Mouse (Mus musculus): Measurements from ENCODE around the gene Lrrfip1.

Lrrfip1 gene

GRCm38 (mm10) chr1:91056416-91056815, 57.9 kb downstream of the Lrrfip1 start:
- no peak for DNase-seq (ENCODE audit: extremely low spot score)

DNA sequence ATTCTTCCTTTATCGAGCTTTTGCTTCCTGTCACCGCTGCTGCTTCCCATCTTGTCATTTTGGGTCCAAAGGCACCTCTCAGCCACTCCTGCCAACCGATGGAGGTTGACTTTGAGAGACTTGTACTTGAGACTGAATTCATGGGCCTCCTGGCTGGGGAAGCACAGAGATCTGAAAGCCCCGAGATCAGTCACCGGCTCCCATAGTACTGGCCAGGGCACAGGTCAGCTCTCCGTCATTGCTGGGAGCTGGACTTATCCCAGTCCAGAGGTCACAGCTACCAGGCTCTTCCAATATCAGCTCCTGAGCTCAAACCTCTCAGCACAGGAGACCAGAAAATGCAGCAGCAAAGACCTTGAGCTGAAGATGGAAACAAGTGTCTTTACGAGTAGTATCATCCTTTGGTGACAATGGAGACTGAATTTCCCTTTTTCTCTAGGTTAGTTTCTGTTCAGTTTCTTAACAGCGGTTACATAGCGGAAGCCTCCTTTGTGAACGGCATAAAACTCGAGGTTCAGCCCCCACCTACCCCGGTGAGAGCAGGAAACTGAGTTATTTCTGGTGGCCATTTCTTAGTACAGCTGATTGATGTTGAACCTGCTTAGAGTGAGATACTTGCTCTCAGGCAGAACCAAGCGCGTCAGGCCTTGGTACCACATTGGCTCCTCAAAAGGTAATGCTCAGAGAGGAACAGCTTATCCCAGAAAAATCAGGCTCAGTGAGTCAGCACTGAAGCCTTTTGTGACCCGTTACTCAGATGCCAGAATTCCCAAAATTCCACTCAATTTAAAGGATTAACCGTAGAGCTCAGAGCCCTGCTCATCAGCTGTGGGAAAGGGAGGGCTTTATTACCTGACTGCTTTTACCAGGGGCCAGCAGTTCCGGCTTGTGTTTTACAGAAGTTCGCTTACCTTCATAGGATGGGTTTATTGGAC, 59.0 kb downstream of the Lrrfip1 start:
- no peak for DNase-seq (ENCODE audit: extremely low spot score)

DNA sequence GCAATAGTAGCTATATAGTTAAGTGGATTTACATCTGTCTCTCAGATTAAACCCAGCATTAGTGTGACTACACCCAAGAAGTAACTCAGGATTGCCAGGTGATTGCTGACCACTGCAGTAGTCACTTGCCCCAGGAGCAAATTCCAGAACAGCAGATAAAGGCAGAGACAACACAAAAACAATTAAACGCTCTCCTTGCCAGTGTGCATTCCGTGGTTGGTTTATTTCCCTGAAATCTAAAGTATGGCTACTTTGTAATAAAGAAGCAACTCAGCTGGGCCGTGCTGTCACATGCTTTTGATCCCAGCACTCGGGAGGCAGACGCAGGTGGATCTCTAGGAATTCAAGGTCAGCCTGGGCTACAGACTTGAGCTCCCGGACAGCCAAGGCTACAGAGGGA, 59.7 kb downstream of the Lrrfip1 start:
- DNase-seq (ENCODE audit: extremely low spot score) = no peak

DNA sequence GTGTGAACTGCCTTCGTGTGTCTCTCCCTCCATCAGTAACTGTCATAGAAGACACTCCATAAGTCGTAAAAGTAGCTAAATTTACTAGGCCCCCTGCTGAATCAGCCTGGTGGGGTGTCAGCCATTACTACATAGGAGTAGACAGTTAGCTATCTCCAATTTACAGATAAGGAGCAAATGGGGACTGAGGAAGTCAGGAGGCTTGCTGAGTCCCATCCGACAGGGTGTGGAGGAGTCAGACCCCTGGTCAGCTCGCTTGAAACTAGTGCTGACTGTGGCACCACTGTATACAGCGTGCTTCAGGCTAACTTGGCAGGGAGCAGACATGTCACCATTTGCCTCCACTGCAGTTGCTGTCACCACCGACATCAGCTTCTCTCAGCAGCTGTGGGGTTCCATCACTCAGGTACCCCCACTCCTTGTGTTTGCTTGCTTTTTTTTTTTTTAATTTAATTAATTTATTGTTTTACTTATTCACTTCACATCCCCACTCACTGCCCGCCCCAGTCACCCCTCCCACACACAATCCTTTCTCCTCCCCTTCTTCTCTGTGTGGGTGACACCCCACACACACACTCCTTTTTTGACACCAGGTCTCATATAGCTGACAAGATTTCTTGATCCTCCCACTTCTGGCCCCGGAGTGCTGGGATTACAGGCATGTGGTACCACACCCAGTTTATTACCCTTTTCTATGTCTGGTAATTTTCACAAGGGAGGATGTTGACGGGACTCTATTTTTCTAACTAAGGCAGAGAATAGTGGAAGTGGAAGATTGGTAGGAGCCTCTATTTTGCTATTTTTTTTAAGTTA, 61.5 kb downstream of the Lrrfip1 start:
- DNase-seq (ENCODE audit: extremely low spot score) = no peak

DNA sequence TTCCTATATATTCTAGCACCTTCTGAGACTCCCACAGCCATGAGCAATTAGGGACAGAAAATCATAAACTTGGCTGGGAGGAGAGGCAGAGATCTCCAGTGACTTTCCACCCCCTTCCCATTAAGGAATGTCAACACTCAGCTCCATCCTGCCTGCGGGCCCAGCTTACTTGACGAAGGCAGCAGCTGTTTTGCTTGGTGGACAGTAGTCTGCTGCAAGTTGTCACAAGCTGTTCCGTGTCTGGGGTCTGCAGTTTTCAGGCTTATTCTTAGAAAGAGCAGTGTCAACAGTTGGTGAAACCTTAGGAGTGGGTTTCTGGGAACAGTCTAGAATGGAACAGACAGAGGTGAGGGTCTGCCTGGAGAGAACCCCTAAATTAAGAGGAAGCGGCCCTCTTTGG, 62.6 kb downstream of the Lrrfip1 start:
- DNase-seq (ENCODE audit: extremely low spot score) = no peak

DNA sequence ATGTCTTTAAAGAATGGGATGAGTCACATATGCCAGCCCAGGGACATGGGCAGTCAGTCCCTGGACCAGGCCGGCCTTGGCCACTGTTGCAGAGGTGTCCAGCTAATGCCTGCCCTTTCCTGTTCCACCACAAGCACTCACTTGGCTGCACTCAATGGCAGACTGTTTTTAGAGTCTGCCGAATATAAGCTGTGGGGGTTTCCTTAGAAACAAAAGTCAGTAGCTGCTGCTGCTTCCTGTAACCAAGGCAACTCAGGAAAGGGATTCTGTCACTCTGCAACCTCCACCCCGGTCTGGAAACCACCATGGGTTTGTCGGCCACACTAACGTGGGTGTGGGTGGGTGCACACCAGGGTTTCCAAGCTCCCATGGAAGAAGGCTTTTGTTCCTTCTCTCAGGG, 63.8 kb downstream of the Lrrfip1 start:
- DNase-seq (ENCODE audit: extremely low spot score) = no peak

DNA sequence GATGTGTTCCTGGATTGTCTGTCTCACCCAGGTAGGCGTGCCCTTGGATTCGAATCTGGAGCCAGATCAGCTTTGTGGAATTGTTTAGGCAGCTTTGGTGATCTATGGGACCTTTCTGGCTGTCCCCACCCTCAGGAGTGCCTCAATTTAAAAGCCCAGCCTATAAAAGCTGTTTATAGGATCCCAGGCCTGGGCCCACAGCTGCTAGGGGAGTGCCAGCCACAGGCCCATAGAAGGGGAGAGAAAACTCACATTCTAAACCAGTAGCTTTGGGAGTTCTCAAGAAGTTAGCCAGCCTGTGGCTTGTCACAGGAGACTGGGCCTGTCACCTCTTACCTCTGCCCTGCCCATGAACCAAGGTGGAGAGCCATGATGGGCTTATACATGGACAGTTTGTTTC, 65.5 kb downstream of the Lrrfip1 start:
- DNase-seq (ENCODE audit: extremely low spot score) = no peak

GRCm38 (mm10) chr1:91064903-91065525, 66.5 kb downstream of the Lrrfip1 start:
- DNase-seq (ENCODE audit: extremely low spot score) = no peak

- DNase-seq (ENCODE audit: extremely low spot score) = no peak
These were observed 67.5 kb downstream of the Lrrfip1 start for GRCm38 (mm10) chr1:91066061-91066460.

- no peak for DNase-seq (ENCODE audit: extremely low spot score)
These were observed 68.1 kb downstream of the Lrrfip1 start for GRCm38 (mm10) chr1:91066599-91066998.

DNA sequence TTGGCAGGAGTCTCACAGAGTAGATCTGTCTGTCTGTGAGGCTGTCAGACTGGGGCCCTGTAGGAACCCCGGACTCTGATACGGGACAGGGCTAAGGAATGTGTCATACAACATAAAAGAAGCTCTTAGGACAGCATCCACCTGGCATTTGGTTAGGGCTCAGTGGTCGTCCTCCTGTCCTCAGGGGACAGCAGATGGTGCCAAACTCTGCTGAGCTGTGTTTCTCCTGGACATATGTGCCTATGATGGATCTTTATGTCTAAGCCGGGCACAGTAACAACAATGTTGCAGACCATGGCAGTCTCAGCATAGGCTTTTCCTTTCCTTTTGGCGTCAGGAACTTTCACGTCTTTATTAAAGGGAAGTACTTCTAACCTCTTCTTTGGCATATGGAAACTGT, 69.2 kb downstream of the Lrrfip1 start:
- DNase-seq (ENCODE audit: extremely low spot score) = no peak

DNA sequence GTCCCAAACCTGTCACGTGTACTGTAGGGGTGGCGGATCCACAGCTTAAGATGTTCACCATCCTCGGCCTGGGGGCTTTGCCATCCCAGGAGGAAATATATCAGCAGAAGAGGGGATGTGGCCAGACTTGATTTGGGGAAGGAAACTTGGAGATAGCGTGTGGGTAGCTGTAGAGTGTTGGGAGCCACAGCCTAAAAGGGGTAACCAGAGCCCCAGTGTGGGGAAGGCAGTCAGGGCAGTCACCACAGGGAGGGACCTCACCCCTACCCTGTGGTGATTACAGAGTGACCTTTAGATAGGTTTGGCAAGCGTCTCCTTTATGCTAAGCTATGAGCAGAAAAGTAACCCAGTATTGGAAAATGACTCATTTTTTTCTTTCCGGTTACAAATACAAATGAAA, 71.0 kb downstream of the Lrrfip1 start:
- no peak for DNase-seq (ENCODE audit: extremely low spot score)

DNA sequence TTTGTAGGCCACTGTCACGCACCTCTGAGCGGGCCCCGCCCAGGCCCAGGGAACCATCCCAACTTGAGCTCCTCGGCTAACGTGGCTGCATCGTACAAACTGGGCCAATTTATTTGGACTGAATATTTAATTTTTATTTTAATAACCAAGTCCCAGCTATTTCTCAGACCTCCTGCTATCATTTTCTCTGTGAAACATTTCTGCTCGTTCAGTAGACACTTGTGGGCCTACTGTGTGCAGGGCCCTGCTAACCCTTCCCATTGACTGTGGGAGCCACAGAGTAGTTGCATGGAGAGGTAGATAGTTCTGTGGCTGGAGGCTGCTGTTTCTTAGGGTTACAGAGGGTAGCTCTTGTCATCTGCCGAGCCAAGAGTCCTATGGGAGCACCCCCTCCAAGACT, 72.0 kb downstream of the Lrrfip1 start:
- no peak for DNase-seq (ENCODE audit: extremely low spot score)

DNA sequence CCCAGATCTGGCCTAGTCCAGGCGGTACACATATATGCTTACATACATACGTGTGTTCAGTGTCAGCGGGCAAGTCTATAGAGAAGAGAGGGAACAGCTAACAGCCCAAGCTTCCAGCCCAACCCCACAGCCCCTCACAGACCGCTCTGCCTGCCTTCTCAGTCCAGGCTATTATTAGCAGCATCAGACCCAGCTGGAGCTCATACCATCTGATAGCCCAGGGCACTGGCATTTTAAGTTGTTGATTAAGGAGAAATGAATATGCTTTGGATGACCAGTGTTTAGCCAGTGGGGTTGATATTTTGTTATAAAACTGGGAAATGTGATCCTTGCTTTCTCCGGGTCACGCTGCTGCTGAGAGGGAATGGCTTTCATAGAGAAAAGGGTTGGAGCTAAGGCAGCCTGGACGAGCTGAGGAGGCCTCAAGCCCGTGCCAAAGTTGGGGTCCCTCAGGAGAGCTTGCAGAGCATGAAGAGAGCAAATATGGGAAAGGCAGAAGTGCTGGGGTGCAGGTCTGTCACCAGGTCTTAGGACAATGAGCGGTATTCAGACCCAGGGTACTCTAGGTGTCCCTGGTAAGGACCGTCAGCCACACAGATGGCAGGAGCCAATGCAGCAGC, 73.2 kb downstream of the Lrrfip1 start:
- DNase-seq (ENCODE audit: extremely low spot score) = no peak

DNA sequence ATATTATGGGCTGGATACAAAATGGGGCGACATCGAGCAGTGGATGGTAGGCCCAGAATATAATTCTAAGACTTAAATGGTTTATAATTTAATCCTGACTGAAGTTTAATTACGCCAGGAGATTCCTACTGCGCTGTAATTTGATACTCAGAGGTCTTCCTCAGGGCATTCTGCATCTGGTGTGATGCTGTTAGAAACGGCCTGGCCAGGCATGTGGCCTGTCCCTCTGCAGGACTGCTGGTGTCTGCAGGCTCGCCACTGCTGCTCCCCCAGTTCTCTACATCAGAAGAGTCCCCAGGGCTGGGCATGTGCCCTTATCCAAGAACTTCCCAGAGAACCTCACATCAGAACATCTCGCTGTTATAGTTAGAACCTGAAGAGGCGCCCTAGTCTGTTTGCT, 78.4 kb downstream of the Lrrfip1 start:
- no peak for DNase-seq (ENCODE audit: extremely low spot score)

- DNase-seq (ENCODE audit: extremely low spot score) = no peak
These were observed 78.9 kb downstream of the Lrrfip1 start for GRCm38 (mm10) chr1:91077456-91077855.

- no peak for DNase-seq (ENCODE audit: extremely low spot score)
These were observed 79.4 kb downstream of the Lrrfip1 start for GRCm38 (mm10) chr1:91077980-91078379.

- no peak for DNase-seq (ENCODE audit: extremely low spot score)
These were observed 81.3 kb downstream of the Lrrfip1 start for GRCm38 (mm10) chr1:91079740-91080422.

GRCm38 (mm10) chr1:91080423-91080749, 81.8 kb downstream of the Lrrfip1 start:
- no peak for DNase-seq (ENCODE audit: extremely low spot score)

- DNase-seq (ENCODE audit: extremely low spot score) = no peak
These were observed 85.8 kb downstream of the Lrrfip1 start for GRCm38 (mm10) chr1:91084374-91084773.

- DNase-seq (ENCODE audit: extremely low spot score) = no peak
These were observed 86.5 kb downstream of the Lrrfip1 start for GRCm38 (mm10) chr1:91085009-91085408.

DNA sequence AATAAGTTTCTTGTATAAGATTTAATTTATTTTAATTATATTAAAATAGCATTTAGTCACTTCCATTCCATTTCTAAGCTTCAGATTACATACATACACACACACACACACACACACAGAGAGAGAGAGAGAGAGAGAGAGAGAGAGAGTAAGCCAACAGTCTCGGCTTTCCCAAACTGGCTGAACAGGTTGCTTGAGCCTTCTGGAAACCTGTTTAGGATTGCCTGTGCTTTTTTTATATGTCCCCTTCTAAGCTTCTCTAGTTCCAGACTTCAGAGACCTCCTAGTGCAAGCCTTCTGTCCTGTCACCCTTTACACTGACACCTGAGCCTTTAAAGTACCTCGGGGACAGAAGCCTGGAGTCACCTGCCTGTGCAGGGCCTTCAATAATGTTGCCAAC, 87.1 kb downstream of the Lrrfip1 start:
- no peak for DNase-seq (ENCODE audit: extremely low spot score)
